Mouse (Mus musculus): ENCODE measurements around the gene Vnn3. TPM values are rescaled to one million over a fixed set of nuclear protein-coding genes. Genes with fewer than 3 reads are reported as not detected.

Vnn3 gene
- total RNA-seq, 2 experiments from 2014 or later: 0.25 to 0.62 TPM

GRCm38 (mm10) chr10:23886060-23886459, 34.8 kb downstream of the Vnn3 start:
- DNase-seq (ENCODE audit: low spot score in 2 of 2): no peak

GRCm38 (mm10) chr10:23892987-23893386, 41.7 kb downstream of the Vnn3 start:
- no peak for DNase-seq (ENCODE audit: low spot score in 2 of 2)

GRCm38 (mm10) chr10:23894601-23895349, 43.5 kb downstream of the Vnn3 start, which contains the start of gene Vnn1:
Gene Vnn1 (plus strand): TSS chr10:23894688.
- DNase-seq (ENCODE audit: low spot score in 2 of 2): no peak

- no peak for DNase-seq (ENCODE audit: low spot score in 2 of 2)
Measured at GRCm38 (mm10) chr10:23895376-23895775, 44.1 kb downstream of the Vnn3 start.

- DNase-seq (ENCODE audit: low spot score in 2 of 2): no peak
Measured at GRCm38 (mm10) chr10:23901119-23901518, 49.9 kb downstream of the Vnn3 start.

- no peak for DNase-seq (ENCODE audit: low spot score in 2 of 2)
Measured at GRCm38 (mm10) chr10:23905661-23906060, 54.4 kb downstream of the Vnn3 start.

Other genes with a start within 250 kb of the Vnn3 start
- gene Rps12, start 64.2 kb upstream of the Vnn3 start, total RNA-seq (2021): 100 to 1,000 TPM; 472 to 555 TPM
- gene Slc18b1, start 54.5 kb upstream of the Vnn3 start, total RNA-seq (2021): 10 to 100 TPM; 17.1 to 20.8 TPM
- gene Vnn1, start 43.2 kb downstream of the Vnn3 start, total RNA-seq (2021): under 1 TPM; 0.15 to 0.41 TPM
- not detected for gene Taar1, start 68.9 kb downstream of the Vnn3 start, total RNA-seq (2021)
- not detected for gene Taar2, start 87.1 kb downstream of the Vnn3 start, total RNA-seq (2021)
- gene Taar3, start 98.1 kb downstream of the Vnn3 start, total RNA-seq (2021): not detected
- gene Taar4, start 109.0 kb downstream of the Vnn3 start, total RNA-seq (2021): not detected
- gene Taar5, start 119.2 kb downstream of the Vnn3 start, total RNA-seq (2021): not detected
- not detected for gene Taar6, start 134.2 kb downstream of the Vnn3 start, total RNA-seq (2021)
- not detected for gene Taar7a, start 142.0 kb downstream of the Vnn3 start, total RNA-seq (2021)
- gene Taar7b, start 148.5 kb downstream of the Vnn3 start, total RNA-seq (2021): not detected
- not detected for gene Taar7d, start 175.8 kb downstream of the Vnn3 start, total RNA-seq (2021)
- gene Taar7e, start 186.2 kb downstream of the Vnn3 start, total RNA-seq (2021): not detected
- not detected for gene Taar7f, start 198.0 kb downstream of the Vnn3 start, total RNA-seq (2021)
- not detected for gene Taar8a, start 225.0 kb downstream of the Vnn3 start, total RNA-seq (2021)
- not detected for gene Taar8b, start 240.8 kb downstream of the Vnn3 start, total RNA-seq (2021)